Mouse (Mus musculus): ENCODE measurements around the gene Zfp148.

Gene Zfp148

DNA sequence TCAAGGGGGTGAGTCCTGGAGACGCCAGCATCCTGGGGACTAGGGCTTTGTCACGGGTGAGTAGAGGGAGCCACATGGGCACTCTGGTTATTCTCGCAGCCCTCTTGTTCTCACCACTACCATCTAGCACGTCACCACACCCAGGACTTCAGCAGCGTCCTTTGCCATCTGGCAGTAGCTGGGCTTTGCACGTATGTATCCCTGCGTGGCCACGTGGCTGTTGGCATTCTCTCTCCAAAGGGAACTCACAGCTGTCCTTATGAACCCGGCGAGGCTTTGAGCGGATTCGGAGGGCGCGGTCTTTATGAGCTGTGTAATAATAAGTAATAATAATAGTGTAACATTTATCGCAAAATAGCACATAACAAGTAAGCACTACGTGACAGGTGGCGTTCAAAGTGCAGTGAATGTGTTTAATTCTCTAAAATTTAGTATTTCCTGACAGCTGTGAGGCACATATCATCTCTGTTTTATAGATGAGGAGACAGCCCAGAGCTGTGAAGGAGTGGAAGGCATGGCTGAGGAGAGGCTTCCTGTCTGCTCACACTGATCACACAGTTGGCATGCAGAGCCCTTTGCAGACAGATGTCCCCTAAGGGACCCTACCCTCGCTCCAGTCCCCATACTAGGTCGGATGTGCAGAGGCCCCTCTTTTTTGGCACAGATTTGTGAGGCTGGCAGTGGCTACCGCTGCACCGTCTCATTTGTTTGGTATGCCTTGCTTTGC lies 157.0 kb downstream of the Zfp148 start:
- no peak for DNase-seq

DNA sequence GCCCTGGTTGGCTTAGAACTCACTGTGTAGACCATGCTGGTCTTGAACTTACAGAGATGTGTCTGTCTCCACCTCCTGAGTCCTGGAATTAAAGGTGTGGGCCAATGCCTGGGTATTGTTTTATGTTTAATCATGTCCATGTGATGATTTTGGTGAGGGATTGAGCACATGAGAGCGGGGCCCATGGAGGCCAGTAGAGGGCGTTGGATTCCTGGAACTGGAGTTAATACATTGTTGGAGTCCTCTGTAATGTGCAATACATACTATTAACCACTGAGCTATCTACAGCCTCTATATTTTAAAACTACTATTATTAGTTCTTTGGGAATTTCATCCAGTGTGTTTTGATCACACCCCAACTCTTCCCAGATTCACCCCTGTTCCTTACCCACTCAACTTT lies 163.7 kb downstream of the Zfp148 start:
- no peak for DNase-seq

DNA sequence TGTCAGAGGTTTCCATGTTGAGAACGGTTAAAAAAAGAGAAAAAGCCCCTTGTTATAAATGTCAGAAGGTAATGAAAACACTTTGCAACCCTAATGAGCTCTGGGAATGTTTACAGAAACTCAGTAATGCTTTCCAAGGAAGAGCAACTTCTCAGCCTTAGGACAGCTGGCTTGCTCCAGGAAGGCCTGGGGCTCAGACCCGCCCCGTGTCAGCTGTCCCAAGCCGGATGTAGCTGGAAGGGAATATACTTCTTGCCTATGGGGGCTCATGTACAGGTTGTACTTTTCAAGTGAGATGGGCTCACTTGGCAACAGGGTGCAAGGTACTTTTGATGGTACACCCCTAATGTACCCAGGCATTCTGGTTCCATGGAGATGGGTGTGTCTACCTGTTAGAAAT lies 164.9 kb downstream of the Zfp148 start:
- no peak for DNase-seq

DNA sequence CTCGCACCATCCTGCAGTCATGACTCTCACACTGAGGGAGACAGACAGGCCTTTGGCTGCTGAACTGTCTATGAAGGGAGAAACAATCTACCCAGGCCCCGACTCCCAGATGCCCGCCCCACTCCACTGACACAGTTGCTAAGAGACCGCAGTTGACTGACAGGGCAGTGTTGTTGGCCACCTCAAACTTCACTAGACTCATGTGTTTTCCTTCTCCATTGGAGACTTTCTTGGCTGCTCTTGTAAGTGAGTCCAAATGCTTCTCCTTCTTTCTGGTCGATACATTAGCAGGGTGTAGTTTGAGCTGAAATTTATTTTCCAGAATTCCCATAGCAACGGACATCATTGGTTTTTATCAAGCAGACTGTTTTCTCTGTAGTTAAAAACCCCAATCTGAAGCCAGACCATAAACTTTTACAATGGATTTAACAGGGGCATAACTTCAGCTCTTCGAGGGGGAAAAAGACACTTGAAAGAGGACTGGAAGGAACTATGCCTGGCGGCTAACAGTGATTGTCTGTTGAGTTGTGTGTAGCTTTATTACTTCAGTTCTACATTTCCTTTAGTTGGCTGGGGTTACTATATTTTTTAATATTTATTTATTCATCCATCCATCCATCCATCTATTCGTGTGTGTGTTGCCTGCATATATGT lies 173.2 kb downstream of the Zfp148 start:
- DNase-seq, result no peak
